Comparison of ENCODE assay signal across 28 mouse cellular contexts in the genomic region with DNA sequence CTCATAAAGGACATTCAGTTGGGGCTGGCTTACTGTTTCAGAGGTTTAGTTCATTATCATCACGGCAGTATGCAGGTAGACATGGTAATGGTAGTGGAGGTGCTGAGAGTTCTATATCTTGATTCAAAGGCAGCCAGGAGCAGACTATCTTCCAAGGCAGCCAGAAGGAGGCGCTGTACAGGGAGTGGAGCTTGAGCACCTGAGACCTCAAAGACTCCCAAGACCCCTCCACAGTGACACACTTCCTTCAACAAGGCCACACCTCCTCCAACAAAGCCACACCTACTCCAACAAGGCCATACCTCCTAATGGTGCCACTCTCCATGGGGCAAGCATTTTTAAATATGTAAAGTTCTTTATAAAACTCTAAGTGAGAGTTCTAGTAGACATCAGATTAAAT. TPM values are rescaled to one million over a fixed set of nuclear protein-coding genes. Genes with fewer than 3 reads are reported as not detected.
DNase-seq lines count a peak whose midpoint lies in the region; ATAC-seq and TF ChIP-seq lines count a peak whose summit lies in the region.
"Had no signal": no experiment of that assay in that cellular context is flagged by ENCODE, and none has a peak within 500 bp of the region (broad histone marks: within the 10 kb centered on the region; RNA-seq: fewer than 3 reads in every experiment).

No protein-coding gene starts in this region.

- ATAC-seq in CD4-positive, CD25-positive, alpha-beta regulatory T cell, adult 4 months: no peak
- ATAC-seq in Patski: no peak
- ATAC-seq: forebrain, postnatal 0 days; hindbrain, embryonic 16.5 days; liver, embryonic 12.5 days had no signal

- peak; percentile 22 for TF ChIP-seq CTCF in Patski (IDR thresholded peaks at IDR 0.05)

- CTCF ChIA-PET in Patski (lab: Charles Lee): interaction anchor here (1.6 kb wide), 2 partner anchors 7 to 17 kb away, joined by 3 to 4 read pairs; no protein-coding TSS in a partner anchor

- peak; percentile 10 for DNase-seq in CD4-positive, CD25-positive, alpha-beta regulatory T cell, adult 2 months (ENCODE audit: low read depth, low spot score)
- DNase-seq in thymus, postnatal 4 days: peak; percentile 16
- no peak for DNase-seq in thymus, postnatal 36 days
- DNase-seq in Patski (ENCODE audit: low read depth, low spot score): no peak
- DNase-seq in urinary bladder, postnatal 36 days (ENCODE audit: low spot score in 2 of 2): no peak
- no peak for DNase-seq in embryo, embryonic 10.5 days (ENCODE audit: low spot score)
- DNase-seq in layer of hippocampus, adult 9-11 months: no peak
- DNase-seq: cerebellum, adult 2 months; cerebellum, postnatal 14 days; forebrain, postnatal 0 days; heart, postnatal 14 days; kidney, adult 18-20 months; kidney, postnatal 25 days; lung, embryonic 14.5 days; lung, postnatal 14 days; midbrain, embryonic 14.5 days had no signal

- H3K27me3 ChIP-seq in Patski: no peaks in the 10 kb centered on the region
- H3K27me3 ChIP-seq: embryonic facial prominence, embryonic 15.5 days; forebrain, embryonic 12.5 days; kidney, embryonic 15.5 days; limb, embryonic 12.5 days; liver, embryonic 12.5 days; neural tube, embryonic 12.5 days had no signal

- in situ Hi-C loops in Patski (cut with MboI; ENCODE audit: low pct_unique_long_range_greater_than_20kb): no loop called here

- POLR2A ChIA-PET in Patski (lab: Charles Lee): no interaction called here

RNA-seq across cellular contexts. Expression of a gene that starts 46.8 kb away (rescaled TPM):
- polyA plus RNA-seq in CD4-positive, CD25-positive, alpha-beta regulatory T cell, adult 4 months (2017; shearing (Covaris generic)): not detected
- not detected for polyA plus RNA-seq in Patski (2021)
- polyA plus RNA-seq: cerebellum, adult 2 months; cortical plate, adult 2 months; embryonic facial prominence, embryonic 15.5 days; forebrain, embryonic 12.5 days; forebrain, postnatal 0 days; heart, embryonic 14.5 days; hindbrain, embryonic 16.5 days; limb, embryonic 12.5 days; liver, embryonic 12.5 days; midbrain, embryonic 14.5 days; myocyte; neural tube, embryonic 12.5 days; thymus, postnatal 0 days had no signal

Comparison
In these comparisons a context has a peak if more than half of its experiments do, and no peak if none do; other contexts are left out.
1. DNase-seq: peak in CD4-positive, CD25-positive, alpha-beta regulatory T cell, adult 2 months (single experiment) and thymus, postnatal 4 days (single experiment); none in thymus, postnatal 36 days (0 of 2), Patski (single experiment), urinary bladder, postnatal 36 days (0 of 2), embryo, embryonic 10.5 days (single experiment) and layer of hippocampus, adult 9-11 months (single experiment).